Mouse (Mus musculus): Measurements from ENCODE around the gene Itga2.

DNA sequence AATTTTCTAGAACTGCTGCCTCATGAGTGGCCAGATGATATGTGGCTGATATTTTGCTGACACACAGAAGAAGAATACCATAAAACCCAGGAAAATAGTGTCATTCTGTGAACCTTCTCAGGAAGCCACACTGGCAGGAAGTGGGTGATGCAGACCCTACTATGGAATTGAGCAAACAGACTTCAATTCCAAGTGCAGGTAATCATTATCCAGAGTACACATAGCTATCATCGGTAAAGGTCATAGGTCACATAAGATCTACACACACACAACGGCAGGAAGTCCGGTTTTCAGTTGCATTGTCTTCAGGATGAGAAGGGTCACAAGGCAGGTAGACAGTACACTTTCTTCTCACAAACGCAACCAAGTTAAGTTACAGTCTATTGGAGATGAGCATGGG lies 16.9 kb downstream of the Itga2 start:
- no peak for TF ChIP-seq CTCF (IDR thresholded peaks at IDR 0.05; ENCODE audit: extremely low read depth, insufficient read depth, insufficient read length, insufficient replicate concordance)
- no peak for TF ChIP-seq POLR2A (IDR thresholded peaks at IDR 0.05; ENCODE audit: low read depth, low read length)

Measured in spleen, adult 2 months (tissue).